Mouse (Mus musculus): ENCODE results near the gene Ap4b1.
"Not testable (repeated sequence)": the region's sequence is repeated elsewhere in the genome, so short reads cannot be mapped to it uniquely, and the experiment has no call there.

GRCm38 (mm10) chr3:103792111-103792406 lies 17.3 kb upstream of the Ap4b1 start:
- not testable (repeated sequence) for TF ChIP-seq POLR2A (IDR thresholded peaks at IDR 0.05; ENCODE audit: extremely low read depth, insufficient read depth, low read length); CTCF (IDR thresholded peaks at IDR 0.05; ENCODE audit: low read depth, low read length)

Measured in liver, adult 2 months (tissue).